Mouse (Mus musculus) bone marrow macrophage, adult 2 months (primary cell): ENCODE measurements around the gene Ifi206. TPM values are rescaled to one million over a fixed set of nuclear protein-coding genes. Genes with fewer than 3 reads are reported as not detected.

Source experiments
- H3K27ac ChIP-seq: 2 replicates; pipeline ENCODE4 v1.5.1; 2012; ENCODE audit warnings: low read depth, low read length; ENCODE audit not compliant: insufficient read depth
- H3K4me1 ChIP-seq: 2 replicates; pipeline ENCODE4 v1.6.1; 2012; ENCODE audit warnings: low read length; ENCODE audit not compliant: control insufficient read depth, insufficient read depth
- H3K4me3 ChIP-seq: 2 replicates; pipeline ENCODE4 v1.5.1; 2012; ENCODE audit warnings: mild to moderate bottlenecking, low read length, moderate library complexity; ENCODE audit not compliant: insufficient read depth
- CTCF ChIP-seq: IDR thresholded peaks from 2 replicates; pipeline ENCODE4 v1.5.1; 2012; ENCODE audit warnings: low read depth, mild to moderate bottlenecking, low read length, moderate library complexity
- POLR2A ChIP-seq: IDR thresholded peaks from 2 replicates; pipeline ENCODE4 v1.6.1; 2012; ENCODE audit warnings: mild to moderate bottlenecking, low read depth, low read length, borderline replicate concordance
- polyA plus RNA-seq: library from polyadenylated mRNA; stranded (reverse); fragments of >200 nt; gene quantifications from 2 replicates; pipeline ENCODE4 v1.2.4, GENCODE M21; 2012; ENCODE audit not compliant: missing spikeins, insufficient read depth, insufficient read length

The Ifi206 gene
- polyA plus RNA-seq, 1 experiment: 19.1 TPM

GRCm38 (mm10) chr1:173447067-173447466 is 43.8 kb downstream of the Ifi206 start:
- H3K4me3 ChIP-seq: no peak overlapping the region
- no peak overlapping the region for H3K27ac ChIP-seq
- peaks cover 23% of the 10 kb centered on the region for H3K4me1 ChIP-seq
- TF ChIP-seq CTCF (no peak), POLR2A (no peak)

DNA sequence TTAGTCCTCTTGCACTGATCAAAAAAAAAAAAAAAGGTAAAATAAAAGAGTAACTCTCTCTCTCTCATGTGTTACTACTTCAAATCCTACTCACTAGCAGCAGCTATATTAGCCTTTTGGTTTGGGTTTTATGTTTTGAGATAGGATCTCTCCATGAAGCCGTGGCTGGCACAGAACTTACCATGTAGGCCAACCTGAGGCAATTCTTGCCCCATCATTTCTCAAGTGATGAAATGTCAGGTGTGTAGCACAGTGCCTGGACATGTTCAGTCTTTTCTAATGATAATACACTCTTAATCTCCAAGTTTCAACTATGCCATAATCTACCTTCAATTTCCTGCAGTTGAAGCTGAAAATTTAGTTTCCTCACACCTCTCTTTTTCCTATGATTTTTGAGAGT is 47.8 kb downstream of the Ifi206 start:
- H3K4me1 ChIP-seq: peaks cover 29% of the 10 kb centered on the region
- H3K27ac ChIP-seq: no peak overlapping the region
- H3K4me3 ChIP-seq: no peak overlapping the region
- TF ChIP-seq CTCF: no peak
- no peak for TF ChIP-seq POLR2A

GRCm38 (mm10) chr1:173441210-173441609 is 49.6 kb downstream of the Ifi206 start:
- peaks cover 42% of the 10 kb centered on the region for H3K4me1 ChIP-seq
- H3K27ac ChIP-seq: peak overlapping the region; percentile 72
- no peak for TF ChIP-seq CTCF
- TF ChIP-seq POLR2A: no peak
- H3K4me3 ChIP-seq: no peak overlapping the region

DNA sequence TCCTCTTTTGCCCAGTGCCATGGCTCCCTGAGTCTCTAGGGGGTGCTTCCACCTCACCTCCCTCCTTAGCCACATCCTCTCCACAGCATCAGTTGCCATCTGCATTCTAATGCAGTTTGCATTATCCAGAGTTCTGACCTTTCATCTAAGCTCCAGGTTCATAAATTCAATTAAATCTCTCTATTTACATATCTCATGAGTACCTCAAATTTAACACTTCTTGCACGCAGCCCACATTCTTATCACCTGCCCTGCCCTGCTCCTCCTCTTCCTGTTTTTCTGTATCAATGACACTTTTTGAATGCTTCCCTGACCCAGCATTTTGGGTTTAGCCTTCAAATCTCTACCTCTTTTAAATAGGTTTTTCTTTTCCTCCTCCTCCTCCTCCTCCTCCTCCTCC is 50.2 kb downstream of the Ifi206 start:
- no peak for TF ChIP-seq POLR2A
- TF ChIP-seq CTCF: no peak
- Histone ChIP-seq H3K4me1 (peaks cover 41% of the 10 kb centered on the region), H3K27ac (no peak overlapping the region), H3K4me3 (no peak overlapping the region)

DNA sequence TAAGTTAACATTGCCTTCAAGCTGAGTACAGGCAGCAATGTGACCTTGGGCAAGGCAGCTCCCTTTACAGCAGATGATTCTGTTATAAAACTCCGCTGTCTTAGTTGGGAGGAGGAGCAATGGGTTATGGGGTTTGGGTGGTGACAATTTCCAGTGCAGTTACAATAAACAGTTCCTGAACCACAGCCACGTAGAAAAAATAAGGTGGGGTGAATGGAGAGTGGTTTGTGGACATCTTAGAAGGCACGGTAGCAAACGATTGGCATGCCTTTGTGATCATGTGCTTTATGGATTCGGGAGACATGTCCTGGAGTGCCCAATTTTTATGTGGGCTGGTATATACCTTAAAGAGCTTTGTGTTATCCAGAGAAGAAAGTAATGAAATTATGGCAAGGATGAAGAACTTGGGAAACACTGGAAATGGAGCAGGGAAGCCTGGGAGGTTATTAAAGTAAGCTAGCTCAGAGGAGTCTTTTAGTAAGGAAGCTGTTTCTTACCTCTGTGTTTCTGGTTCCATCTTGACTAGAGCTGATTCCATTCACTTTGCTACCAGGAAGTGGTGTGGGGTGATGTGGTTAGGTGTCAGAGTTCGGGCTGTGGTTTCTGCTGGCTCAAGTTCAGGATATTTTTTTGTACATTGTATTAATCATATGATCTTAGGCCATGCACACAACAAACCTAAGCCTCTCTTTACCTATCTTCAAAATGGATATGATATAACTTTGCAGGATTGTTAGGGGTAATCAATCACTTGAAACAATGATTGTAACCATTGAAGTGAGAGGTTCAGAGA is 53.5 kb downstream of the Ifi206 start:
- Histone ChIP-seq H3K4me3 (no peak overlapping the region), H3K4me1 (peaks cover 48% of the 10 kb centered on the region), H3K27ac (peak overlapping the region; percentile 29)
- no peak for TF ChIP-seq POLR2A

- no peak overlapping the region for H3K27ac ChIP-seq
- H3K4me1 ChIP-seq: peaks cover 55% of the 10 kb centered on the region
- no peak overlapping the region for H3K4me3 ChIP-seq
- TF ChIP-seq POLR2A (no peak), CTCF (no peak)
Measured at GRCm38 (mm10) chr1:173432411-173432810, 58.4 kb downstream of the Ifi206 start.

- no peak overlapping the region for H3K4me3 ChIP-seq
- peaks cover 62% of the 10 kb centered on the region for H3K4me1 ChIP-seq
- no peak for TF ChIP-seq CTCF
- no peak for TF ChIP-seq POLR2A
- H3K27ac ChIP-seq: peak overlapping the region; percentile 42
Measured at GRCm38 (mm10) chr1:173429995-173430699, 60.7 kb downstream of the Ifi206 start.

DNA sequence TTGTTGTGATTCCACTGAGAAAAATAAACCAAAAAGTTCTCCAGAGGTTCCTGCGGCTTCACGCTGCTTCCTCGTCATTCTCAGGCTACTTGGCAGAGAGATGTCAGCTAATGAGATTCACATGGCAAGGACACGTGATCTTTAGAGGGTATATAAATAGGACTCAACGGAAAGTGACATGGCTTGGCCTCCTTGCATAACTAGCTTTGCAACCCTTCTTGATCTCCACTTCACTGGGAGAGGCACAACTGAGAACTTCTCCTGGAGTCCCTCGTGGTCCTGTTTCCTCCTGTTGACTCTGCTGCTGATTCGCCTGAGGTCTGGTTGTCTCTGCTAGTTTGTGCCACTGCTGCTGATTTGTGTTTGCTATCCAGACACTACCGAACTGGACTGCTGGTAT is 63.5 kb downstream of the Ifi206 start:
- TF ChIP-seq CTCF (no peak), POLR2A (no peak)
- peak overlapping the region; percentile 89 for H3K27ac ChIP-seq
- peak overlapping the region; percentile 46 for H3K4me3 ChIP-seq
- peaks cover 68% of the 10 kb centered on the region for H3K4me1 ChIP-seq

- TF ChIP-seq CTCF (no peak), POLR2A (no peak)
- peak overlapping the region; percentile 37 for H3K4me3 ChIP-seq
- H3K27ac ChIP-seq: peak overlapping the region; percentile 89
- peaks cover 63% of the 10 kb centered on the region for H3K4me1 ChIP-seq
Measured at GRCm38 (mm10) chr1:173426345-173426744, 64.5 kb downstream of the Ifi206 start.

DNA sequence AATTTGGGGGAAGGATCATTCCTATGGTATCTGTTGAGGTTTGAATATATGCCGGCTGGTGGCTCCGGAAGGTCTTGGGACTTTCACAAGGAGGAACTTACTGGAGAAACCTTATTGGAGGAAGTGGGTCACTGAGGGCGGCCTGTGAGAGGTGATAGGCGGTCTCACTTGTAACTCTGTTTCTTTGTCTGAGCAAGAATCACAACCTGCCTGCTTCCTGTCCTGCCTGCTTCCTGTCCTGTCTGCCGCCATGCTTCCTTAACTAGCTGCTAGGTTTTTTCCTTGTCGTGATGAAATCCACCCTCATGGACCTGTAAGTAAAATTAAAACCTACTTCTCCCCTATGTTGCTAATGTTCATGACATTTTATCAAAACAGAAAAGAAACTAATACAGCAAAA is 70.5 kb downstream of the Ifi206 start:
- no peak for TF ChIP-seq POLR2A
- TF ChIP-seq CTCF: no peak
- peak overlapping the region; percentile 63 for H3K4me3 ChIP-seq
- H3K4me1 ChIP-seq: peaks cover 19% of the 10 kb centered on the region
- peak overlapping the region; percentile 60 for H3K27ac ChIP-seq
